Mouse (Mus musculus): Measurements from ENCODE around the gene Wrap53. TPM values are rescaled to one million over a fixed set of nuclear protein-coding genes. Genes with fewer than 3 reads are reported as not detected.
A peak's percentile ranks its signal among the peaks of the same experiment; 100 is the strongest.
"Not testable (repeated sequence)": the region's sequence is repeated elsewhere in the genome, so short reads cannot be mapped to it uniquely, and the experiment has no call there.

The Wrap53 gene
- polyA plus RNA-seq, 1 experiment from 2014 or later = 14.7 TPM

- peak within 1 kb of the TSS; percentile 57 for H3K9ac ChIP-seq (ENCODE audit: low read depth, low read length)
- H3K36me3 ChIP-seq (ENCODE audit: control insufficient read depth, insufficient read depth) = no peaks in the 10 kb centered on the region
- peaks cover 3% of the 10 kb centered on the region; the same call in 1 of the 2 replicates for H3K4me1 ChIP-seq (replicated peaks; ENCODE audit: control insufficient read depth, insufficient read depth, low read length)
- no peaks in the 10 kb centered on the region for H3K27me3 ChIP-seq (replicated peaks; ENCODE audit: control insufficient read depth, insufficient read depth, low read length)
- no peak for TF ChIP-seq CTCF (IDR thresholded peaks at IDR 0.05; ENCODE audit: low read depth)
- WGBS = 5% methylated on average over 20 of the region's 20 CpGs
- peak within 1 kb of the TSS; percentile 63 for H3K27ac ChIP-seq (ENCODE audit: low read depth, low read length)
- no peaks in the 10 kb centered on the region for H3K9me3 ChIP-seq (ENCODE audit: control insufficient read depth)
- peak within 1 kb of the TSS; percentile 70 for H3K4me2 ChIP-seq (replicated peaks; ENCODE audit: low read depth)
- peak; percentile 49 for ATAC-seq
- peak within 1 kb of the TSS; percentile 54 for H3K4me3 ChIP-seq (ENCODE audit: low read depth, low read length)
Measured at GRCm38 (mm10) chr11:69621571-69622268, 41.7 kb upstream of the Wrap53 start, which contains the start of gene Sat2. Gene Sat2, plus strand, starts transcription at chr11:69622024.

- WGBS = 50% methylated on average over 7 of the region's 7 CpGs
- no peak for TF ChIP-seq CTCF (IDR thresholded peaks at IDR 0.05; ENCODE audit: low read depth)
- 0 out of 2 replicates have a peak overlapping the region, but pooled peaks have one; percentile 3 for H3K4me2 ChIP-seq (replicated peaks; ENCODE audit: low read depth)
- H3K9me3 ChIP-seq (ENCODE audit: control insufficient read depth) = no peaks in the 10 kb centered on the region
- no peak overlapping the region for H3K9ac ChIP-seq (ENCODE audit: low read depth, low read length)
- no peak overlapping the region for H3K4me3 ChIP-seq (ENCODE audit: low read depth, low read length)
- H3K27ac ChIP-seq (ENCODE audit: low read depth, low read length) = peak overlapping the region; percentile 16; the same call in 1 of the 2 replicates
- H3K4me1 ChIP-seq (replicated peaks; ENCODE audit: control insufficient read depth, insufficient read depth, low read length) = peaks cover 3% of the 10 kb centered on the region; the same call in 1 of the 2 replicates
- ATAC-seq = peak; percentile 63
- no peaks in the 10 kb centered on the region for H3K27me3 ChIP-seq (replicated peaks; ENCODE audit: control insufficient read depth, insufficient read depth, low read length)
- no peaks in the 10 kb centered on the region for H3K36me3 ChIP-seq (ENCODE audit: control insufficient read depth, insufficient read depth)
Measured at GRCm38 (mm10) chr11:69620394-69621081, 40.5 kb upstream of the Wrap53 start.

- Histone ChIP-seq H3K27ac (ENCODE audit: low read depth, low read length) (no peak within 1 kb of the TSS), H3K9ac (ENCODE audit: low read depth, low read length) (no peak within 1 kb of the TSS), H3K27me3 (replicated peaks; ENCODE audit: control insufficient read depth, insufficient read depth, low read length) (no peaks in the 10 kb centered on the region), H3K9me3 (ENCODE audit: control insufficient read depth) (no peaks in the 10 kb centered on the region), H3K36me3 (ENCODE audit: control insufficient read depth, insufficient read depth) (no peaks in the 10 kb centered on the region), H3K4me3 (ENCODE audit: low read depth, low read length) (no peak within 1 kb of the TSS), H3K4me2 (replicated peaks; ENCODE audit: low read depth) (no peak within 1 kb of the TSS), H3K4me1 (replicated peaks; ENCODE audit: control insufficient read depth, insufficient read depth, low read length) (peaks cover 6% of the 10 kb centered on the region; the same call in 1 of the 2 replicates)
- WGBS = 61% methylated on average over 5 of the region's 5 CpGs
- TF ChIP-seq CTCF (IDR thresholded peaks at IDR 0.05; ENCODE audit: low read depth) = no peak
- ATAC-seq = no peak
Measured at GRCm38 (mm10) chr11:69617805-69618204, 37.8 kb upstream of the Wrap53 start, which contains the start of gene Shbg. Gene Shbg, minus strand, starts transcription at chr11:69617905.

- Histone ChIP-seq H3K4me2 (replicated peaks; ENCODE audit: low read depth) (no peak overlapping the region), H3K36me3 (ENCODE audit: control insufficient read depth, insufficient read depth) (no peaks in the 10 kb centered on the region), H3K9ac (ENCODE audit: low read depth, low read length) (no peak overlapping the region), H3K4me1 (replicated peaks; ENCODE audit: control insufficient read depth, insufficient read depth, low read length) (0 out of 2 replicates have a peak, but pooled peaks cover 6% of the 10 kb centered on the region), H3K9me3 (ENCODE audit: control insufficient read depth) (no peaks in the 10 kb centered on the region), H3K27ac (ENCODE audit: low read depth, low read length) (no peak overlapping the region), H3K27me3 (replicated peaks; ENCODE audit: control insufficient read depth, insufficient read depth, low read length) (no peaks in the 10 kb centered on the region), H3K4me3 (ENCODE audit: low read depth, low read length) (no peak overlapping the region)
- 54% methylated on average over 10 of the region's 10 CpGs for WGBS
- no peak for TF ChIP-seq CTCF (IDR thresholded peaks at IDR 0.05; ENCODE audit: low read depth)
- no peak for ATAC-seq
Measured at GRCm38 (mm10) chr11:69616781-69617180, 36.7 kb upstream of the Wrap53 start.

GRCm38 (mm10) chr11:69614257-69614588 is 34.2 kb upstream of the Wrap53 start:
- H3K27me3 ChIP-seq (replicated peaks; ENCODE audit: control insufficient read depth, insufficient read depth, low read length); H3K4me1 ChIP-seq (replicated peaks; ENCODE audit: control insufficient read depth, insufficient read depth, low read length); H3K27ac ChIP-seq (ENCODE audit: low read depth, low read length); H3K36me3 ChIP-seq (ENCODE audit: control insufficient read depth, insufficient read depth); ATAC-seq; H3K9me3 ChIP-seq (ENCODE audit: control insufficient read depth); H3K9ac ChIP-seq (ENCODE audit: low read depth, low read length); H3K4me3 ChIP-seq (ENCODE audit: low read depth, low read length): not testable (repeated sequence)
- H3K4me2 ChIP-seq (replicated peaks; ENCODE audit: low read depth) = peak overlapping the region; percentile 63
- WGBS = 51% methylated on average over 11 of the region's 11 CpGs

GRCm38 (mm10) chr11:69613553-69614256 is 33.6 kb upstream of the Wrap53 start:
- H3K27me3 ChIP-seq (replicated peaks; ENCODE audit: control insufficient read depth, insufficient read depth, low read length) = no peaks in the 10 kb centered on the region
- TF ChIP-seq CTCF (IDR thresholded peaks at IDR 0.05; ENCODE audit: low read depth) = peak; percentile 87
- 8% methylated on average over 18 of the region's 19 CpGs for WGBS
- no peak overlapping the region for H3K27ac ChIP-seq (ENCODE audit: low read depth, low read length)
- no peaks in the 10 kb centered on the region for H3K36me3 ChIP-seq (ENCODE audit: control insufficient read depth, insufficient read depth)
- peak overlapping the region; percentile 63 for H3K4me2 ChIP-seq (replicated peaks; ENCODE audit: low read depth)
- no peaks in the 10 kb centered on the region for H3K9me3 ChIP-seq (ENCODE audit: control insufficient read depth)
- H3K9ac ChIP-seq (ENCODE audit: low read depth, low read length) = 0 out of 2 replicates have a peak overlapping the region, but pooled peaks have one; percentile 26
- ATAC-seq = peak; percentile 54; the same call in 1 of the 2 replicates
- H3K4me1 ChIP-seq (replicated peaks; ENCODE audit: control insufficient read depth, insufficient read depth, low read length) = 0 out of 2 replicates have a peak, but pooled peaks cover 3% of the 10 kb centered on the region
- peak overlapping the region; percentile 20 for H3K4me3 ChIP-seq (ENCODE audit: low read depth, low read length)

All from intestine, postnatal 0 days (tissue).